In the genomic region with DNA sequence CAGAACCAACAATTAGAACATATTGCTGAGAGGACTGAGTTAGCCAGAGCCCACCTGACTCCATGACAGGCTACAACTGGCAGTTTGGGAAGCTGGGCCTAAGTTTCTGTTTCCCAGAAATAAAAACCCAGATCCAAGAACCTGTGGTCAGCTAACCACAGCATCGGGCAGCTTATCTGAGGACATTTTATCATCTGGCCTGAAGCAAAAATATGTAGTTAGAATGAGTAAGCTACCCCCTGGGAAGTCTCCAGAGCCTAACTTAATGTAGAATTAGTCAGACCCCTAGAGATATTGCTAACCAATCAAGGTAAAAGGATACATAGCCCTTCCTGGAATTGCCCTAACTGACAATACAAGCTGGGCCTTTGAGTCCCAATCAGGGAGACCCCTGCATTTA, we compare ENCODE assay signal across 16 mouse cellular contexts.
DNase-seq lines count a peak whose midpoint lies in the region.
"Had no signal": no experiment of that assay in that cellular context is flagged by ENCODE, and none has a peak within 500 bp of the region (broad histone marks: within the 10 kb centered on the region; RNA-seq: fewer than 3 reads in every experiment).

No protein-coding gene starts in this region.

- DNase-seq in 3T3-L1 (ENCODE audit: low read depth, low spot score) (peak; percentile 96), NIH3T3 (ENCODE audit: low read depth) (peak; percentile 82)
- peak; percentile 48 for DNase-seq in fibroblast of lung, adult 2 months (ENCODE audit: low read depth)
- no peak for DNase-seq in cerebellum, postnatal 36 days
- DNase-seq in testis, postnatal 14 days (ENCODE audit: low spot score), result no peak
- no peak for DNase-seq in heart, adult 9 months (ENCODE audit: low spot score in 2 of 2)
- DNase-seq in thymus, postnatal 36 days, result no peak
- DNase-seq: adrenal gland, adult 2 months; adrenal gland, postnatal 10 days; adrenal gland, postnatal 25 days; cerebellum, adult 11 months; cerebellum, adult 18-20 months; cerebellum, adult 8-10 months; cerebellum, adult 9-11 months; cerebellum, postnatal 14 days; forebrain, postnatal 0 days had no signal

Comparison
In these comparisons a context has a peak if more than half of its experiments do, and no peak if none do; other contexts are left out.
1. DNase-seq: peak in 3T3-L1 (single experiment), NIH3T3 (single experiment) and fibroblast of lung, adult 2 months (single experiment); none in cerebellum, postnatal 36 days (0 of 2), testis, postnatal 14 days (single experiment), heart, adult 9 months (0 of 2) and thymus, postnatal 36 days (0 of 2).